Mouse (Mus musculus) gastrocnemius, adult 2 months (tissue): Measurements from ENCODE around the gene Klhl29. TPM values are rescaled to one million over a fixed set of nuclear protein-coding genes. Genes with fewer than 3 reads are reported as not detected.

ENCODE experiments used
- DNase-seq: peaks from one replicate; pipeline ENCODE4 v3.0.0; 2022
- H3K27ac ChIP-seq: fragments of 200-600 bp; 2 replicates; pipeline ENCODE4 v1.8.1; 2022; ENCODE audit warnings: mild to moderate bottlenecking
- H3K4me3 ChIP-seq: fragments of 200-600 bp; 2 replicates; pipeline ENCODE4 v1.8.1; 2022; ENCODE audit warnings: mild to moderate bottlenecking, moderate library complexity
- CTCF ChIP-seq: fragments of 200-600 bp; IDR thresholded peaks from 2 replicates; pipeline ENCODE4 v1.8.1; 2022; ENCODE audit warnings: antibody characterized with exemption, mild to moderate bottlenecking, moderate library complexity
- intact Hi-C: fragments of 180-260 bp; cut with DNase I; formaldehyde crosslinking; loops from one replicate; pipeline ENCODE4 v1.15.1; 2025
- total RNA-seq, 2 experiments: library from RNA; stranded (reverse); gene quantifications; 2 replicates each; pipeline ENCODE4 v1.2.3; 2021

Klhl29 gene
- total RNA-seq, 2 experiments from 2014 or later = 3.0 to 3.4 TPM

DNA sequence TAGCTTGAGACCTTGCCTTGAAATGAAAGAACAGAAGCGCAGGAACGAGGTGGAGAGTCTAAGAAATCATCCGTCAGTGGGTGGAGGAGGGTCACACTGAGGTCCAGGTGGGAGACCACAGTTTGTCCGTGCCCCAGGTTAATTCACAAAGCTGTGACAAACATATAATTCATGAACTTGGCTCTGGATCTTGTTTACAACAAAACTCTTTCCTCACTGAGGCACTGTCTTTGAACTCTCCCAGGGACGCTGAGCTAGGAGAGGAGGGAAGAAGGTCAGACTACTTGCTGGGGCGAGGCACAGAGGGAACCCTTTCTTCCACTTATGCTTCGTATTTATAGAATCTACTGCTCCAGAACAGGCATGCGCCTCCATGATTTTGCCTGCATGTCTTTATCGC lies 161.2 kb downstream of the Klhl29 start:
- no peak for TF ChIP-seq CTCF
- H3K27ac ChIP-seq = peak overlapping the region; percentile 75
- no peak overlapping the region for H3K4me3 ChIP-seq
- intact Hi-C loops = no loop called here
- DNase-seq = no peak

DNA sequence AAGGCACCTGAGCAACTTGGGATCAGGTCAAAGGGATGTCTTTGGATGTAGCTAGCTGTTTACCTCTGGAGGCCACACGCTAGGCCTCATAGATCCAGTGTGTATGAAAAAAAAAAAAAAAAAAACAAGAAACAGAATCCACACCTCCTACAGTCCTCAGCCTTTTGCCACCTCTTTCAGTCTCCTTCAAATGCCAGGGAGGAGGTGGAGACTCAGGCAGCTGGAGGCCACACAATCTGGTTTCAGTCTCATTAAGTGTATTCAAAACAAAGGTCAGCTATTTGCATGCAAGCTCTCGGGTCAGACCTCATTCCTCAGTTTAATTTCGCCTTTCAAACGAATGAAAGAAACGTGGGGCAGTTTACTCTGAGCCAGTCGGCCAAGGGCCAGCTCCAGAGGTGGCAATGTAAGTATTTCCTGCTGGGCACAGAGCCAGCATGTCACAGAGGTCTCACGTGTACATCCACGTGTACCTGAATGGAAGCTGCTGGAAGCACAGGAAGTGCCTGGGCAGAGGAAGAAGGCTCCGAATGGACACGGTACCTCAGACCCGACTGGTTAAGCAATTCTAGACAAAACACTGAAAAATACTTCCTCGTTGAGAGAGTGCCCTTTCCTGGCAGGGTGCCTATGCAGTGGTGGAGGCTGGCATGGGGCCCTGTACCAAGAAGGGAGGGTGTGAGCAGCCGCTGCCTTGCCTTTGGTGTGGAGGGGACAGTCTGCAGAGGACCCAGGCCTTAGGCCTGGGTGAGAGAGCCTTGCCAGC lies 162.0 kb downstream of the Klhl29 start:
- no peak for TF ChIP-seq CTCF
- DNase-seq = peak; percentile 69
- H3K27ac ChIP-seq = peak overlapping the region; percentile 75
- intact Hi-C loops = no loop called here
- no peak overlapping the region for H3K4me3 ChIP-seq

DNA sequence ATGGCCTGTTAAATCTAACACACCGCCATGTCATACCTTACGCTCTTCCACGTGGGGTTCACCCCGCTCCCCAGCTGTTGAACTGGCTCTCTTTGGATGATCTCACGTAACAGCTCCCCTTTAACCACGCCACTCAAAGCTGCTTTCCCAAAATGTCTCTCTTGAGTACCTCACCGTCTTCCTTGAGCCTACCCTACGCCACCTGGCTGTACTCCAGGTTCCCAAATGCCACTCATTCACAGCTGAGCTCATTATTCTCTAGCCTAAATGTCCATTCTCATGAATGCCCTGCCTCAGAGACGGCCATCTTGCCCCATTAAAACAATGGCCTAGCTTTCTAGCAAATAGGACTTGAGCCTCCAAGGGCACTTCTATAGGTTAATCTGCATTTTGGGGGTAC lies 163.6 kb downstream of the Klhl29 start:
- Histone ChIP-seq H3K4me3 (no peak overlapping the region), H3K27ac (no peak overlapping the region)
- no peak for DNase-seq
- intact Hi-C loops = no loop called here
- no peak for TF ChIP-seq CTCF

DNA sequence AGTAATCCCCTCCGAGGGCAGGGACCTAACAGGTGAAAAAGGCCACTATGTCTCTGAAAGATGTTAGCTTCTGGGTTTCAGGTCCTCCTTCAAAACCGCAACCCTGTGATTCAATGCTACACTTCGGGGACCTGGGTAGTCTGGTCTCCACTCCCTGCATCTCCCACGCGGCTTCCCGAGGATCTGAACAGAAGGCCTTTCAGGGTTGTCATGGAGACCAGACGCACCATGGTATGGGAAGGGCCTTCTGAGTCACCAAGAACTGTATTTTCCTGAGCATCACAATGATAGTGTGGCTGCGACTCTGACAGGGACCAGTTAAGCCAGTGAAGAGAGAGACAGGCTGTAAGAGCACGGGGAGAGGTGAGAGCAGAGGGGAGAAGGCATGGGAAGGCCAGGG lies 164.7 kb downstream of the Klhl29 start:
- no peak overlapping the region for H3K27ac ChIP-seq
- no peak for TF ChIP-seq CTCF
- DNase-seq = no peak
- no peak overlapping the region for H3K4me3 ChIP-seq
- intact Hi-C loops = no loop called here

DNA sequence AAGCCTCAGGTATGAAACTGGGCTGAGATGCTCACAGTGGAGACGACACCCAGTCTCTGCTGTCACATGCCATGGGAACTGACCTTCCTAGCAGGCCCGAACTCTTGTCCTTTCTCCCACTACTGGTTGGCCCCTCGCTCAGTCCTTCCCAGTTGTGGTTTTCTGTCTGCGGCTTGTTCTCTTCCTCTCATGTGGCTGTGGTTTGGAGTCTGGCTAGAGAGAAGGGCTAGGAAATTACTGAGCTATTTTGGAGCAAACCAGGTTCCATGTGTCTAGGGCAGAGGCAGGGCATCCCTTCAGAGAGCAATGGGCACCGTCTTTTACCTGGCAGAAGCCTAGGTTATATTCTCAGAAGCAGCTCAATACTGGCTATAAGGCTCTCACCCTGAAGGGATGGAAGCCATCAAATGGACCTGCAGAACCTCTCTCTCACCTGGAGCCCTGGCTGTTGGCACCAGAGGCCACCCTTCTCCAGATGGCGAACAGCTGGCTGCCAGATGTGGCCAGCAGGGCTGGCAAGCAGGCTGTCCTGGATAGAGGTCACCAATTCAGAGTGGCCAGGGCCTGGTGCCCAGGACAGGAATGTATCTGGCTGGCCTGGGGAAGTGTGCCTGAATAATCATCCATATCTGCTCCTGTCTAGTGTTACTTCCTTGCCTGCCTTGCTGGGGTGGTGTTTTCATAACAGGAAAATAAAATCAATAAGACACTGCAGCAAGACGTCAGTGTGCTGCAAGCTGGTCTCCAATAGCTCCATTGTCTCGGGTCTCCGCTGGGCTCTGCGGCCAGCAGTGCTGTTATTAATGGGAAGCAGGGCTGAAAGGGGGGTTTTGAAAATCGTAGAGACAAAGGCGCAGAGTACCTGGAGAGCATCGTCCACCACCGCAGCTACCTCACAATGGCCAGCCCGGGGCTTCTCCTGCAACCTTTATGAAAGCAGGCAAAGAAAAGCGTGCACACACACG lies 167.3 kb downstream of the Klhl29 start:
- Histone ChIP-seq H3K27ac (peak overlapping the region; percentile 74), H3K4me3 (no peak overlapping the region)
- TF ChIP-seq CTCF = no peak
- intact Hi-C loops = no loop called here
- DNase-seq = peak; percentile 82

DNA sequence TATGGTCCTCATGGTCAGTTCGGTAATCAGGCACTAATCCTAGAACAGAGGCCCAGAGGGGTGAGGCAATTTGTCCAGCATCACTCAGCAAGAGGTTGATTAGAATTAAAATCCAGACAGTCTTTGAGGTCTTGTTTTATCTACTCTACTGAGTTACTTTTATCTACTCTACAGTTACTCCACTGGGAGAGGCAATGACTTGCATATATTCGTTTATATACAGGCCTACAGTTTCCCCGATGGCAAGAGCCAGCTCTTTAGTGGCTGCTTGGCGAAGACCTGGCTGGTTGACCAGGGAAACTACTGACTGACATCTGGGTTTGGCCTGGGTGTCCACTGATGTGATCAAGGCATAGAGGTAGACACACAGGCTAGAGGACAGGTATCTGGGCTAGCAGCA lies 168.3 kb downstream of the Klhl29 start:
- H3K4me3 ChIP-seq = no peak overlapping the region
- no peak for TF ChIP-seq CTCF
- H3K27ac ChIP-seq = peak overlapping the region; percentile 74
- intact Hi-C loops = no loop called here
- DNase-seq = no peak

DNA sequence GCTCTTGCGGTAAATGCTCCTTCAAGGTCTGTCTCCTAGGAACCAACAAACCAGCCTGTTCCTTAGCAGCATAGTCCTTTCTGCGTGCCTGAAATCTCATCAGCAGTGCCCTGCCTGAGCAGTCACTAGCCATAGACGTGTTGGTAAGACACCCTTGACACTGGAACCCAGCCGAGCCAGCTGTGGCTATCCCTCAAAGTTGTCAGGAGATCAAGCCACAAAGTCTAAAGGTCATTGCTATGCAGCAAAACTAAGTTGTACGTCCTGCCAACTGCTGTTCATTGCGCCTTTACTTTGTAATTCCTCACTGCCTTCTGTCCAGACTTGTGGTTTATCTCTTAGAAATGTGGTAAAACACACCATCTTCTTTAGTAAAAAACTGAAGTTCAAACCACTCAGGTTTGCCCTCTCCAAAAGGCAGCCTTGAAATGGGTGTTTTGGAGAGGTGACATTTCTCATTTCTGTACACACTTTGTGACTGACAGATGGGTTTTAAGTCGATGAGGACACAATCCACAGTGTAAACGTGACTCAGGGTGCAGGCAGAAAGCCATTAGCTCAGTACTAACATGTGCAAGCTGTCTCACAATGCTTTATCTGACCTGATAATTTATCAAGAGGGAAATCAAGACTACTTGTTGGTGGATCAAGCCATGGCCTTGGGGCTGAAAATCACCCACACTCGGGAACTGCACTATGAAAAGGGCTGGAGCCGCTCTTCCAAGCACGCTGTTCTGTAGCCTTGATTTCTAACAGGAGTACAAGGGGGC lies 171.2 kb downstream of the Klhl29 start:
- no peak for TF ChIP-seq CTCF
- peak; percentile 93 for DNase-seq
- Histone ChIP-seq H3K4me3 (no peak overlapping the region), H3K27ac (peak overlapping the region; percentile 87)
- intact Hi-C loops = no loop called here

DNA sequence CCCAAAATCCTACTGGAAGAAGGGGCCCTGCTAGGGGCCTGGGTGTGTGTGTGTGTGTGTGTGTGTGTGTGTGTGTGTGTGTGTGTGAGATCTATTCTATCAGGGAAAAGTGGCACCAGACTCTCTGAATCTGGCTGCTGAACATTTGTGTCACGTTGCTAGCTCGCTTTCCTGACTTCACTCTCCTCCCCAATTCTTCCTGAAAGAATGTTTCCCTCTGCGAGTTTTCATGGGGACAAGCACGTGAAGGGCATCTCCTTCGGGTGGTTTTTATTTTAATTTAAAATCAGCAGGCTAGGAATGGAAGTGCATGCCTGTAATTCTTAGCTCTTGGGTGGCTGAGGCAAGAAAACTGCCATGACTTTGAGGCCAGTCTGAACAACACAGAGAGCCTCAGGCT lies 172.1 kb downstream of the Klhl29 start:
- no peak for TF ChIP-seq CTCF
- DNase-seq = no peak
- peak overlapping the region; percentile 87 for H3K27ac ChIP-seq
- no peak overlapping the region for H3K4me3 ChIP-seq
- intact Hi-C loops = no loop called here

DNA sequence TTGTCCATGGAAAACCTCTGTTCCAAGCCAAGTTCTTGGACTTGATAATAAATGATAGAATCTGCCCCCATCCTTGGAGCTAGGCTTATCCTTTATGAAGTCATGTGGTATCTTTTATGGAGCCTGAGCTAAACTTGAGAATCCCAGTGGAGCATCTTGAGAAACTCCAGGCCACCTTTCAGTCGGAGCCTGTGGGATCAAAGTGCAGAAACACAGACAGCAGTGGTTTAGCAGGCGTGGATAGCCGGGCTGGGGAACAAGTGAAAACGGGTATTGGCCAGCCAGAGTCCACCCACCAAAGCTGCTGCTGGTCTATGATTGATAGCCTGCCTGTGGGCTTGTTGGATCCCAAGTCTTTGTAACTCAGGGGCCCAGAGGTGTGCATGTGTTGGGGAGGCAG lies 177.2 kb downstream of the Klhl29 start:
- intact Hi-C loops = no loop called here
- no peak for TF ChIP-seq CTCF
- H3K4me3 ChIP-seq = no peak overlapping the region
- H3K27ac ChIP-seq = no peak overlapping the region
- no peak for DNase-seq

DNA sequence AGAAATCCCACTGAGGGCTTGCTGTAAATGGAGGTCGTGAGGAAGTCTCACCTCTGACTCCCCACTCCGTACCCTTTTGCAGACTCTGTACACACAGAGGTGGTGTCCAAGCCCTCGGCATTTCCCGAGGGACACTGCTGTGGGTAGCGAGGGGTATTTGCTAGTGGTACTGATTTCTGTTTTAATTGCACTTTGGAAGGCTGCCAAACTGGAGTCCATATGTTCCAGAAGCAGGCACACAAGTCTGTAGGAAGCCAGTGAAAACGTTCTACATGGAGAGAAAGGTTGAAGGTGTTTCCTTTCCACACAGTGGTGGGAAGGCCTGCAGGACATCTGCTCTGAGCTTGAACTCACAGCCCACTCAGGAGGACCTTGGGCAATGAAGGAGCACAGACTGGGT lies 181.3 kb downstream of the Klhl29 start:
- intact Hi-C loops = no loop called here
- H3K4me3 ChIP-seq = no peak overlapping the region
- no peak for DNase-seq
- TF ChIP-seq CTCF = no peak
- no peak overlapping the region for H3K27ac ChIP-seq

DNA sequence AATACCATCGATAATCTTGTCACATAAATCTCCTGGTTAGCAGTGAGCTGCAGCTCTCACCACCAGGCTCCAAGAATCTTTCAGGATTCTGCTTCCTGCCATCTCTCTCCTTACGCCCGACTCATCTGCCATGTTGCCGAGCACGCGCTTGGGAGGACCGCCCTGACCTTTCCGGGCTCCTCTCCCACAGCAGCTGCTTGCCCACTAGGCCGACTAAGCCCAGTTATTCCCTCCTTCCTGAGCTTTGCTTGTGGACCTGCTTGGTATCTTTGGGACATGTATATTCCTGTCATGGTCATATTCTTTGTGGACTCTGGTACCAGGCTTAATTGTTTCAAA lies 183.1 kb downstream of the Klhl29 start:
- H3K4me3 ChIP-seq = peak overlapping the region; percentile 58
- intact Hi-C loops = no loop called here
- no peak for TF ChIP-seq CTCF
- H3K27ac ChIP-seq = peak overlapping the region; percentile 91
- DNase-seq = peak; percentile 73

DNA sequence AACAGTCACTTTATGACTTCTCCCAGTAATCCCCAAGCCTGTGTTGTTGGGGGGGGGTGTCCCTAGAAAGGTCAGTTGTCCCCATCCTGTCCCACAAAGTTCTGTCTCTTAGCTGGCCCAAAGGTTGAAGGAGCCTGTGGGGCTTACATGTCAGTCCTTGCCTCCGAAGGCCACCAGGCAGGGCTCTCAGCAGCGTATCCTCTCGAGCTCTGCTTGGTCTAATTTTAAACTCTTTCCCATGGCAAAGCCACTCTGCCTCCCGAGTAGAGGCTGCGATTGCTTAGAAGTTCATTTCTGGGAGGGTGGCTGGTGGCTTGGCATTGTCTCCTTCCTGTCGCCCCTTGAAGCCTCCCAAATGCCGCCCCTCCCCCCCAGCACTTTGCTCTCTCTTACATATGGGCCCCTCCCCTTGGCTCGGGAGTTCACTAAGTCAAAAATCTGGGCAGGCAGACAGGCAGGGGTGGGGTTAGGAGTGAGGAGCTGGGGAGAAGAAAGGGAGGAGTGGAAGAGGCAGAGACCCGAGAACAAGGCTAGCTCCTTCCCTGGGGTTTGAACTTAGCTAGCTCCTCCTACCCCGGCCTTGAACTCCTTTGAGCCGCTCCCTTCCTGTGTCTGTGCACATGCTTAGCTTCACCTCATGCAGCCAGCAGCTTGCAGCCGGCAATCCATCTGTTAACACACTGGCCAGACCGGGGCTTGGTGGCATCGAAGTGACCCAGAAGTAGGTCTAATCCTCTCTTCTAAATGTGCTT lies 183.7 kb downstream of the Klhl29 start:
- Histone ChIP-seq H3K27ac (peak overlapping the region; percentile 91), H3K4me3 (peak overlapping the region; percentile 58)
- intact Hi-C loops = no loop called here
- peak; percentile 14; the same call in 1 of the 2 replicates for TF ChIP-seq CTCF
- DNase-seq = peak; percentile 88
